Mouse (Mus musculus): ENCODE data around the gene Hnrnpl.
A peak's percentile ranks its signal among the peaks of the same experiment; 100 is the strongest.

Gene Hnrnpl

GRCm38 (mm10) chr7:28790066-28790806, 18.1 kb upstream of the Hnrnpl start:
- no peak for DNase-seq

DNA sequence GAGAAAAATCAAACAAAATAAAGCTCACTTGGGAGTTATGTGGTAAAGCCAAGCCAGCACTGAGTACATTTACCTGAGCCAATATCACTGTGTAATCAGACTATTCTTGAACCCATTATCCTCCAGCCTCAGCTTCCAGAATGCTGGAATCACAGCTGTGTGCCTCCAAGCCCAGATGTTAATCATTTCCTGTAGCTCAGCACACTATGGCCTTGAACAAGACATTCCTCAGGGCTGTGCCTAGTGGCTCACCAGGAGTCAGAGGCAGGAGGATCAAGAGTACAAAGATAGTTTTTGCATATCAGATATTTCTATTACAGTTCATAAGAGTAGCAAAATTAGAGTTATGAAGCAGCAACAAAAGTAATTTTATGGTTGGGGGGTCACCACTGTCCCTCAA, 16.6 kb upstream of the Hnrnpl start:
- DNase-seq, result no peak

DNA sequence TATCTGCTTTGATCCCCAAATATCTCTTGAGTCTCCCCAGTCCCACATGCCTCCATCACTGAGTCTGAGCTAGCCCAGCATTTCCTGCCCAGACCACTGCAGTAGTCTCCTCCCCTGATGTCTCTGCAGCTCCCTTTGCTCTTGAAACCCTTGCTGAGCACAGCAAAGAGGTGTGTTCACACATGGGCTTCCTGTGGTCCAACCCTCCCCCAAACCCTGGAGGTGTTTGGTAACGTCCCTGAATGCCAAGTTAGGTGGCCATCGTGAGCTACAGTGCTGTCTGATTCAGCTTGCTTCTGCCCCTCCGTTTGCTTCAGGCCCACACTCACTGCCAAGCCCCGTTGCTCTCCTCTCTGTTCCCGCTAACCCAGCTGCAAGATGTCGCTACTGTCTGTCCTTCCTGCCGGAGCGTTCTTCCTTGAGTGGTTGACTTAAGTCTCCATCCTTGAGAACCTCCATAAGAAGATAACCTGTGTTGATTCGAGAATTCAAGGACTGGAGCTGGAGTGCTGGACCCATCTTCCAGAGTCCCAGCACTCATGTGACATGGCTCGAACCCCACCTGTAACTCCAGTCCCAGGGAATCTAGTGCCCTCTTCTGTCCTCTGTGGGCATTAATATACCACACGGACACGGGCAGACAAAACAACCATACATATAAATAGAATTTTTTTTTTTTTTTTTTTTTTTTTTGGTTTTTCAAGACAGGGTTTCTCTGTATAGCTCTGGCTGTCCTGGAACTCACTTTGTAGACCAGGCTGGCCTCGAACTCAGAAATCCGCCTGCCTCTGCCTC, 15.8 kb upstream of the Hnrnpl start:
- DNase-seq, result no peak

DNA sequence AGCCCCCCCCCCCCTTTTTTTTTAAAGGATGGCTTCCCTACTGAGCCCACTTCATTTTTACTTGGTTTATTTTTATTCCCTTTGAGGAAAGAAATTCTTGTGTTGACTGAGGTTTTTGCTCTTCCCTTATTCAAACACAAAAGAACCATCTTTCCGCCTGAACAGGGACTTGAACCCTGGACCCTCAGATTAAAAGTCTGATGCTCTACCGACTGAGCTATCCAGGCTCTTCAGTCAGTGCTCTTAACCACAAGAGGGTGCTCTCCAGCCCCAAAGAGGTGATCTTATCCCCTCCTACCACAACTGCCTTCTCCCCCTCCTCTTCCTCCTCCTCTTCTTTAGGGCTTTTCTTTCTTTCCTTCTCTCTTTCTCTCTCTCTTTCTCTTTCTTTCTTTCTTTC, 14.5 kb upstream of the Hnrnpl start:
- no peak for DNase-seq

DNA sequence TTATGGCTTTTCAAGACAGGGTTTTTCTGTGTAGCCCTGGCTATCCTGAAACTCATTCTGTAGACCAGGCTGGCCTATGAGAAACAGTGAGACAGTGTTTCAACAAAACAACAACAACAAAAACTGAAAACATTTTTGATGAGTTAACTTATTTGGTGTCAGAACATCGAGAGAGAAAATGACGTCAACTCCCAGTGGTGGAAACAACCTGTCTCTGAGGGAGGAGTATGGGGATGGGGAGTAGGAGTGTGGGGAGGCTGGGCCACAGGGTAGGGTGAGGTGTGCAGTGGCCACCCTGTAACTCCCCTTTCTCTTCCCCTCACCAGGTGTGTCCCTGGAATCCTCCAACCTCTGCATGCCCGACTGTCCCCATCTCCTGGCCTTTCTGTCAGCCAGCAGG, 13.8 kb upstream of the Hnrnpl start:
- DNase-seq, result no peak

DNA sequence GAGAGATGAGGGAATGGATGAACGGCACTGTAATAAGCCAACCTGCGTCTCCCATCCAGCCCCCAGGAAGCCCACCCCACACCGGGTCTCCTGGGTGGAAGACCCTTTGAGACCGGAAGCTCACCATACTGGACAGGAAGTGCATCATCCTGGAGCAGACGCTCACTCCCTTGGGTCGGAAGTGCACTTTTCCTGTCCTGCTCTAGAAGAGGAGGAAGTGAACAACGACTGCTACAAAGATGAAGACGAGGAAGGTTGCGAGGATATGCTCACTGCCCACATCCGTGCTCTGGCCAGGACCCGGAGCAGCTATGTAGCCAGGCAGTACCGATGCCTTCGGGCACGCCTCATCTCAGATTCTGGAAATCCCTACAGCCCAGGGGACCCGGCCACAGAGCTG, 12.5 kb upstream of the Hnrnpl start:
- no peak for DNase-seq

DNA sequence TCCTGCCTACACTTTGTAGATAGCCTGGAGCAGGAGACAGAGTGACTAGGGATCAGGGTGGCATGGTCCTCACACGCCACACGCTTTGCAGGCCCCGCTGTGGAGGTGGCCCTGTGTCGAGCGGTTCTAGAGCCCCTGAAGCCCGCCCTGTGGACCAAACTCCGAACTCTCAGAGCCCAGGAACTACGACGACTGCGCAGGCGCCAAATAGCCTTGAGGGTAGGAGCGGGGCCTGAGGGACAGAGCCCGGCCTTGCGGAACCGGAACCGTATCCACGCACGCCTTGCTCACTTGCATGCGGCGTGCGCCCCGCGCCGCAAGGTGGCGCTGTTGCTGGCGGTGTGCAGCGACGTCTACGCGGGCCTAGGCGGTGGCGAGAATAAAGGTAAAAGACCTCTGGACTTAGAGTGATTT, 11.8 kb upstream of the Hnrnpl start:
- DNase-seq, result peak; percentile 88

- no peak for DNase-seq
Measured at GRCm38 (mm10) chr7:28799994-28800393, 8.3 kb upstream of the Hnrnpl start.

GRCm38 (mm10) chr7:28801451-28801850, 6.9 kb upstream of the Hnrnpl start:
- DNase-seq, result no peak

DNA sequence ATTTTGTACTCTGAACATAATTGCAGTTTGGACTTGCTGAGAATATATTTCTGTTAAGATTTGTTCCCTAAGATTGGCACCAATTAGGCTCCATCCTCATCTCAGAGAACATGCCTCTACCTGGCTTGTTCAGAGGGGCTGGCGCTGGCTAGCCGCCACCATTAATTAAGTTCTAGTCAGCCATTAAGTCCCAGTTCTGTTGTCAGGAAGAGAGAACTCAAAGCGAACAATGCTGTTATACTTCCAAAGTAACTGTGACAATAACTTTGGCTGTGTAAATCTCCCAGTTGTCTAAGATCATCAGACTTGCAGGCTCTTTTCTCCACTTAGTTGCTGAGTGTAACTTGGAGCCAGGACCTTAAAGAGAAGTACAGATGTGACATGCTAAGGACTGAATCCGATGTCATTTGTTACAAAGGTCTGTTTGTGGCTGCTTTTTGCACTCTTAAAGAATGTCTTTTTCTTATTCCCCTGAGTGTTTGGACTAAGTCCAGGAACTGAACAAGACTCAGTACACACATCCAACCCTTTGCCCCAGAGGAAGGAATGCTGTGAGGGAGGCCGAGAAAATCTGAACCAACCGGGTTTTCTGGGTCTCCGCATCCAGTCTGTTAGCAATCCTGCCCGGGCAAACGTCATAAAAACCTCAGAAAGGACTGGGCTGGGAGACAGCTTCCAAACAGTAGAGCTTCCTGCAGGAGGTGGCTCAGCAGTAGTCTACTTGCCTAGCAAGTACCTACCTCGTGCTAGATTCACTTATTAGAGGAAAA, 6.3 kb upstream of the Hnrnpl start:
- DNase-seq, result peak; percentile 73

DNA sequence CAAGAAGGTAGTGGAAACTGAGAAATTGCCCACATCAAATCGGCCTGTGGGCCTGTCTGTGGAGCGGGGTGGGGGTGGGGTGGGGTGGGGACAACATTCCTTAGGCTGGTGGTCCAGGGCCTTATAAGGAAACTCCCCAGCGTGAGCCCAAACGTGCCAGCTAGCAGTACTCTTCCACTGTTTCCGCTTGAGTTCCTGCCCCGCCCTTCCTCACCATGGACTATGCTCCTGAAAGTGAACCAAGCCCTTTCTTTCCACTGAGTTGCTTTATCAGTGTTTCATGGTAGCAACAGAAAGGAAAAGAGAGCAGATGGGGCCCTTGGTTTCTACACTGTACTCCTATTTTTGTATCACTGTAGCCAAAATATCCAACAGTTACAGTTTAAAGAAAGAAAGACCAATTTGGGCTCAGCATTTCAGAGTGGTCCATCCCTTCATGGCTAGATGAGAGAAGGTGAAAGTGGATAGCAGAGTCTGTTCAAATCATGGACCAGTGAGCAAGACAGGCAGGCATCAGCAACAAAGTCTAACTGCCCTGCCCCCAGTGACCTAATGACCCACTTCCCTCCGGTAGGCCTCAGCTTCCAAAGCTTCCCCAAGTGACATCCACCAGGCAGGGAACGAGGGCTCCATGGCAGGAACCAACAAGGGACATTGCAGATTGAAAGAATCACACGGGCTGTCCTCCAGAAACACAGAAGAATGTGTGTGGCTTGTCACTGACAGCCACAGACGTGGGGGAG, 5.3 kb upstream of the Hnrnpl start:
- peak; percentile 78 for DNase-seq

DNA sequence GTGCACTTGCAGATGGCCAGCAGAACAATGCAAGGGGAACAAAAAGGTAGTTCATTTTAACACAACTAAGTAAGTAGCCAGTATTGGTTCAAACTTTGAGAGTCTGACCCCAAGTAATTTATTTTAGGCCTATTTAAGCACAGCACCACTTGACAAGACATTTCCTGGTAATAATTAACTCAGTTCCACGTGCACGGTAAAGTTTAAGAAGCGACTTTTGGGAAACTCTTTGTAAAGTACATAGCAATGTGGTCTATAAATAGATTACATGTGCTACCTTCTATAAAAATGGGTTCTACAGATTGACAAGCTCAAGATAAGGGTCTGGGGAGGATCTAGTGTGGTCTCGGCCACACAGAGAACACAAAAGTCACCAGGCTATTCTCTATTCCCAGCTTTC, 4.6 kb upstream of the Hnrnpl start:
- DNase-seq, result no peak

GRCm38 (mm10) chr7:28806869-28807268, 1.5 kb upstream of the Hnrnpl start:
- DNase-seq, result no peak

- peak; percentile 61 for DNase-seq
Measured at GRCm38 (mm10) chr7:28807641-28808220, 610 bp upstream of the Hnrnpl start.

- DNase-seq, result peak; percentile 96
Measured at GRCm38 (mm10) chr7:28808957-28809393, 634 bp downstream of the Hnrnpl start.

- no peak for DNase-seq
Measured at GRCm38 (mm10) chr7:28809401-28810089, 1.2 kb downstream of the Hnrnpl start.

DNA sequence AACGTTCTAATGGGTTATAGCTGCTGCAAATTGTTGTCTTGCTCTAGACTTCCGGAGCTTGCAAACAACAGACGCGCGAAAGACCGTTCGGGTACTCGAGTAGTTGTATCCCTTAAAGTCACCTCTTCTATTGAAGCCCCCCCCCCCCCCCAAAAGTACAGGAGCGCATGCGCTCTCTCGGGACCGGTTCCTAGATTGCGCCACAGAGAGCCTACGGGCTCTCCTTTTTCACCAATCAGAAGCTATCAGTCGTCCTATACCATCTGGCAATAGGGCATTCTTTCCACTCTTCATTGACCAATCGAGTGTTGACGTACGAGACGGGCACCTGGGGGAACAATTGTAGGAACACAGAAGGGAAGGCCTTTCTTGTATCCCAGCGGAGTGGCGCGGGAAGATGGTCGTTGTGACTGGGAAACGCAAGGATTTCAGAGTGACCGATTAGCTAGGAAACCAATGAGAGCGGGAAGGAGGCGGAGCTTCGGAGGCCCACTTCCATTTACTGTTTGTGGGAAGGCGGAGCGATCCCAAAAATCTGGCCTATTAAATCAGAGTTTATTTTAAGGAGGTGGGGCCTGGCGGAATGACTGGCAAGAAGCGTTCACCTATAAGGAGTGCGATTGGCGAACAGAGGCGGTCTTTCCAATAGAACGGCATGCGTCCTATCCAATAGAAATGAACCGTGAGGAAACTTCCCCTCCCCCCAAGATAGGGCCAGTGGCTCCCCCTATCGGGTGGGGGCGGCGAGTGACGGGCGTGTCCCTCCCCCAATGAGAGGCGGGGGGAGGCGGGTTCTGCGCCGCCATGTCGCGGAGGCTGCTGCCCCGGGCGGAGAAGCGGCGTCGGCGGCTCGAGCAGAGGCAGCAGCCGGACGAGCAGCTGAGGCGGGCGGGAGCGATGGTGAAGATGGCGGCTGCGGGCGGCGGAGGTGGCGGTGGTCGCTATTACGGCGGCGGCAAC, 2.0 kb downstream of the Hnrnpl start:
- DNase-seq, result peak; percentile 98

DNA sequence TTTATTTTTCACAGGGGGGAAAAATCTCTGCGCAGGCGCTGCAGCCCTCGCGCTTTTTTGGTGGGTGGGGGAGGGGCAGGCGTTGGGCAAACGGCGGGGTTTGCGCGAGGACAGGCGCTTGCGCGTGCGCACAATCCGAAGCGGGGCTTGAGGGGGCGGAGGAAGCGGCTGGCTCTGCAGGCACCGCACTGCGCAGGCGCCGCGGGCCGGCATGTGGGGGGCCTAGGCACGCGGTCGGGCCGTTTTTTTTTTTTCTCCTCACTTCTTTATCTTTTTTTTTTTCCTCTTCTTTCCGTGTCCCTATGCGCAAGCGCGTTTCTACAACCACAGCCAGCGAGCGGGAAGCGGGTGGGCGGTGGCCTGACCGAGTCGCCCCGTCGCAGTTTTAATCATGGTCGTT, 2.9 kb downstream of the Hnrnpl start:
- DNase-seq, result peak; percentile 90

DNA sequence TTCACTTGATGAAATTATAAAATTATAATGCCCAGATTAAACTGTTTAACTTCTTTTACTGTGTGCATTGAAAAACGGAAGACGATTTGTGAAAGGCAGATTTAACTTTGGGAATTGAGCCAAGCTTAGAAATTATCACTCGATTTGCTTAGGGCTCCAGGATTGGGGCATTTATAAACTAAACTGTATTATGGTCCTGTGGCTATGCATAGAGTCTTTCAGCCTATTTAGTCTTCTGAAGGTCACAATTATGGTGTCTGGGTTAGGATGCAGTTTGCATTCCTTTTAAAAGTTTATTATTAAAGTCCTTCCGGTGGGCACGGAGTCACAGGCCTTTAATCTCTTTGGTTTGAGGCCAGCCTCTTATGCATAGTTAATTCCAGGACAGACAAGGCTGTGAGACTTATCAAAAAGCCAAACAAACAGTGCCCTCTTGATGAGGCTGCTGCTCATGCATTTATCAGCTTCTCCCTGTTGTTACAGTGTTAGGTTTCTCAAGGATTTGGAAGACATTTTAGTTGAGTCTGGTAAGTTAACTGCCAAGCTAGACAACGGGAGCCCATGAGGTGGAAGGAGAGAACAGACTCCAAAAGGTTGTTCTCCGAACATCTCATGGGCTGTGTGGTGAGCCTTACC, 3.4 kb downstream of the Hnrnpl start:
- no peak for DNase-seq

- peak; percentile 31 for DNase-seq
Measured at GRCm38 (mm10) chr7:28812436-28812835, 4.1 kb downstream of the Hnrnpl start.
